29 mouse cellular contexts compared by ENCODE assay signal in genomic region chr9:29866101-29866500, GRCm38 (mm10).
DNase-seq lines count a peak whose midpoint lies in the region; ATAC-seq lines count a peak whose summit lies in the region.
"Had no signal": no experiment of that assay in that cellular context is flagged by ENCODE, and none has a peak within 500 bp of the region (broad histone marks: within the 10 kb centered on the region; RNA-seq: fewer than 3 reads in every experiment).

No protein-coding gene starts in this region.

- ATAC-seq in hindbrain, embryonic 11.5 days (ENCODE audit: low FRiP score), result peak; percentile 58; the same call in 1 of the 2 replicates
- ATAC-seq in hindbrain, embryonic 16.5 days, result no peak
- no peak for ATAC-seq in neural tube, embryonic 11.5 days (ENCODE audit: insufficient read depth, low FRiP score, low TSS enrichment)
- ATAC-seq in neural tube, embryonic 15.5 days (ENCODE audit: low FRiP score), result no peak
- ATAC-seq: forebrain, embryonic 14.5 days; inflammation-experienced regulatory T-cells, adult 6 months; intestine, embryonic 16.5 days; Patski had no signal

- no peaks in the 10 kb centered on the region for H3K36me3 ChIP-seq in hindbrain, embryonic 11.5 days (ENCODE audit: control insufficient read depth, insufficient read depth, low read length)
- H3K36me3 ChIP-seq in hindbrain, embryonic 16.5 days (ENCODE audit: control insufficient read depth, insufficient read depth, low read length), result no peaks in the 10 kb centered on the region
- no peaks in the 10 kb centered on the region for H3K36me3 ChIP-seq in neural tube, embryonic 11.5 days (ENCODE audit: control insufficient read depth, insufficient read depth, low read length)
- H3K36me3 ChIP-seq in neural tube, embryonic 15.5 days, result no peaks in the 10 kb centered on the region
- H3K36me3 ChIP-seq: G1E; heart, embryonic 12.5 days; heart, embryonic 15.5 days; hindbrain, embryonic 15.5 days had no signal

- no peak overlapping the region for H3K4me2 ChIP-seq in hindbrain, embryonic 11.5 days (replicated peaks; ENCODE audit: low read depth, low read length)
- H3K4me2 ChIP-seq in hindbrain, embryonic 16.5 days (ENCODE audit: low read length), result no peak overlapping the region
- no peak overlapping the region for H3K4me2 ChIP-seq in neural tube, embryonic 11.5 days (ENCODE audit: low read depth)
- no peak overlapping the region for H3K4me2 ChIP-seq in neural tube, embryonic 15.5 days
- H3K4me2 ChIP-seq: heart, embryonic 12.5 days; heart, embryonic 15.5 days; hindbrain, embryonic 15.5 days had no signal

- H3K4me3 ChIP-seq in hindbrain, embryonic 11.5 days (ENCODE audit: low read depth, low read length), result no peak overlapping the region
- H3K4me3 ChIP-seq in hindbrain, embryonic 16.5 days (ENCODE audit: low read length), result no peak overlapping the region
- H3K4me3 ChIP-seq in neural tube, embryonic 11.5 days (ENCODE audit: low read depth, low read length), result no peak overlapping the region
- no peak overlapping the region for H3K4me3 ChIP-seq in neural tube, embryonic 15.5 days (replicated peaks)
- H3K4me3 ChIP-seq: heart, embryonic 12.5 days; heart, embryonic 15.5 days; hindbrain, embryonic 15.5 days had no signal

- WGBS in hindbrain, embryonic 11.5 days, result 27% methylated on average over 4 of the region's 4 CpGs
- 47% methylated on average over 4 of the region's 4 CpGs for WGBS in hindbrain, embryonic 16.5 days
- WGBS in neural tube, embryonic 11.5 days, result 11% methylated on average over 4 of the region's 4 CpGs
- WGBS in neural tube, embryonic 15.5 days, result 38% methylated on average over 4 of the region's 4 CpGs

- no peak overlapping the region for H3K9ac ChIP-seq in hindbrain, embryonic 11.5 days (ENCODE audit: low read depth, low read length)
- H3K9ac ChIP-seq in hindbrain, embryonic 16.5 days (ENCODE audit: low read depth, low read length), result no peak overlapping the region
- H3K9ac ChIP-seq in neural tube, embryonic 11.5 days (ENCODE audit: low read length), result no peak overlapping the region
- H3K9ac ChIP-seq in neural tube, embryonic 15.5 days (replicated peaks), result no peak overlapping the region
- H3K9ac ChIP-seq: forebrain, postnatal 0 days; heart, embryonic 12.5 days; heart, embryonic 15.5 days; hindbrain, embryonic 15.5 days had no signal

- H3K9me3 ChIP-seq in hindbrain, embryonic 11.5 days (ENCODE audit: control insufficient read depth, low read length), result no peaks in the 10 kb centered on the region
- no peaks in the 10 kb centered on the region for H3K9me3 ChIP-seq in hindbrain, embryonic 16.5 days (ENCODE audit: control insufficient read depth, low read length)
- H3K9me3 ChIP-seq in neural tube, embryonic 11.5 days (ENCODE audit: control insufficient read depth, low read length), result no peaks in the 10 kb centered on the region
- no peaks in the 10 kb centered on the region for H3K9me3 ChIP-seq in neural tube, embryonic 15.5 days (replicated peaks)
- H3K9me3 ChIP-seq: heart, embryonic 12.5 days; heart, embryonic 15.5 days; hindbrain, embryonic 15.5 days had no signal

- no peak overlapping the region for H3K27ac ChIP-seq in hindbrain, embryonic 11.5 days (ENCODE audit: low read depth, low read length)
- H3K27ac ChIP-seq in hindbrain, embryonic 16.5 days (ENCODE audit: low read depth, low read length), result no peak overlapping the region
- no peak overlapping the region for H3K27ac ChIP-seq in neural tube, embryonic 11.5 days (ENCODE audit: low read depth, low read length)
- H3K27ac ChIP-seq in neural tube, embryonic 15.5 days (replicated peaks), result no peak overlapping the region
- H3K27ac ChIP-seq: heart, embryonic 15.5 days had no signal

- H3K4me1 ChIP-seq in hindbrain, embryonic 11.5 days (replicated peaks; ENCODE audit: control insufficient read depth, insufficient read depth, low read length), result peaks cover 11% of the 10 kb centered on the region
- H3K4me1 ChIP-seq in hindbrain, embryonic 16.5 days (ENCODE audit: control insufficient read depth, insufficient read depth, low read depth, low read length), result peaks cover 26% of the 10 kb centered on the region
- H3K4me1 ChIP-seq in neural tube, embryonic 11.5 days (ENCODE audit: control insufficient read depth, insufficient read depth, low read length), result peaks cover 38% of the 10 kb centered on the region
- peaks cover 41% of the 10 kb centered on the region for H3K4me1 ChIP-seq in neural tube, embryonic 15.5 days
- H3K4me1 ChIP-seq: heart, embryonic 12.5 days; heart, embryonic 15.5 days had no signal

- H3K27me3 ChIP-seq in hindbrain, embryonic 11.5 days (ENCODE audit: control insufficient read depth, insufficient read depth, low read length), result no peaks in the 10 kb centered on the region
- H3K27me3 ChIP-seq in hindbrain, embryonic 16.5 days (replicated peaks; ENCODE audit: control insufficient read depth, insufficient read depth, low read length), result no peaks in the 10 kb centered on the region
- no peaks in the 10 kb centered on the region for H3K27me3 ChIP-seq in neural tube, embryonic 11.5 days (ENCODE audit: control insufficient read depth, insufficient read depth, low read length)
- no peaks in the 10 kb centered on the region for H3K27me3 ChIP-seq in neural tube, embryonic 15.5 days (replicated peaks)
- H3K27me3 ChIP-seq: CH12.LX; heart, embryonic 12.5 days; heart, embryonic 15.5 days; hindbrain, embryonic 15.5 days had no signal

- peak; percentile 53 for DNase-seq in hindbrain, embryonic 11.5 days (ENCODE audit: low spot score)
- peak; percentile 60 for DNase-seq in neural tube, embryonic 11.5 days (ENCODE audit: low spot score)
- peak; percentile 40 for DNase-seq in embryo, embryonic 9.5 days (ENCODE audit: extremely low spot score)
- DNase-seq in thymus, postnatal 14 days, result no peak
- no peak for DNase-seq in spleen, postnatal 36 days (ENCODE audit: low spot score in 2 of 2)
- DNase-seq: adrenal gland, postnatal 10 days; adrenal gland, postnatal 36 days; B cell, adult 2 months; cerebellum, adult 11 months; cerebellum, adult 2 months; cerebellum, postnatal 10 days; cerebellum, postnatal 36 days; gastrocnemius, postnatal 25 days; heart, adult 18-20 months; heart, postnatal 10 days; heart, postnatal 36 days; kidney, adult 18-20 months had no signal

Comparison
In these comparisons a context has a peak if more than half of its experiments do, and no peak if none do; other contexts are left out.
1. DNase-seq: peak in hindbrain, embryonic 11.5 days (single experiment), neural tube, embryonic 11.5 days (single experiment) and embryo, embryonic 9.5 days (single experiment); none in thymus, postnatal 14 days (single experiment) and spleen, postnatal 36 days (0 of 2).